Mouse (Mus musculus) embryonic stem cell, embryonic (primary cell): ENCODE data around the gene Lrrfip1.

Experiments used
- CTCF ChIA-PET, 4 experiments: fragments of 300-600 bp in 2 of 4; fragments of 350-600 bp in 2 of 4; sonication (Branson Sonifier 250); formaldehyde crosslinking; loops; one replicate each; lab custom pipeline; 2022; ENCODE audit warnings: inconsistent platforms in 2 of 4; lab: Charles Lee
- POLR2A ChIA-PET, 4 experiments: fragments of 300-600 bp in 2 of 4; fragments of 350-600 bp in 2 of 4; sonication (Branson Sonifier 250); formaldehyde crosslinking; loops; one replicate each; lab custom pipeline; 2022; ENCODE audit warnings: antibody characterized with exemption in 4 of 4, inconsistent platforms in 1 of 4; lab: Charles Lee

Lrrfip1 gene

DNA sequence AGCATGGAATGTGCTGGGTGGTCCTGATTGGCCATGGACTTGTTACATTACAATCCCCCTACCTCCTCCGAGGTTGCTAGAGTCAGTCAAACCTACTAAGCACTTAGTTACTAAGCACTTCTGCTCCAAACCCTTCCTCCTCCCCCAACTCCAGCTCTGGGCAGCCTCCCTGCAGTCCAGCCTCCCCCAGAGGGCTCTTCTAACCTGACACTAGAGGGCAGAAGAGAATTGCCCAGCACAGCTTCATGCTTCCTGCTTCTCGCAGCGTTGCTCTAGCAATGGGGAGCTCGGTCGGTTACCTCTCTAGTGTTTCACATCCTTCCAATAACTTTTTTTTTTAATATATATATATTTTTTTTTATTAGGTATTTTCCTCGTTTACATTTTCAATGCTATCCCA, 39.5 kb downstream of the Lrrfip1 start:
- ChIA-PET CTCF (interaction anchor here in 2 of 4 experiments (0.5 to 1.5 kb wide), 3 partner anchors 15 to 515 kb away, joined by 3 to 4 read pairs (median 3); no protein-coding TSS in a partner anchor), POLR2A (interaction anchor here in 1 of 4 experiments (0.8 kb wide), 1 partner anchor 212 kb away, joined by 3 read pairs; no protein-coding TSS in a partner anchor)

DNA sequence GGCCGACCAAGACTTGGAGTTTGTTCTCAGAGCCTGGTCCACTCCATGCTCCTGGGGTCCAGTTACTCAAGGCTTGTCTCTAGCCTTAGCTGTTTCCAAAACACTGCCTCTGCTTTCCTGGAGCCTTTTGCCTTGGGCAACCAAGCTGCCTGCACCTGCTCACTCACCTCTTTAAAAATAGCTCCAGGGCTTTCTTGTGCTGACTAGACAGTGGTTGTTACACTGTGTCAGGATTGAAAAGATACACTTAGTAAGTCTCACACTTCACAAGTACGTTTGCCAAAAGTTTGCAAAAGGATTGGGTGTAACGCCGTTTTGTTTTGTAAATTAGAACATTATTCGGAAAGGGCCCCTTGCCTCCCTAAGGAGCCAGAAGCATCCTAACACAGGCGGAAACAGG, 40.0 kb downstream of the Lrrfip1 start:
- ChIA-PET POLR2A (interaction anchor here in 2 of 4 experiments (0.6 to 0.7 kb wide), 2 partner anchors 14 to 15 kb away, joined by 3 to 4 read pairs; no protein-coding TSS in a partner anchor), CTCF (interaction anchor here in 1 of 4 experiments (1.5 kb wide), 1 partner anchor 14 kb away, joined by 3 read pairs; no protein-coding TSS in a partner anchor)

DNA sequence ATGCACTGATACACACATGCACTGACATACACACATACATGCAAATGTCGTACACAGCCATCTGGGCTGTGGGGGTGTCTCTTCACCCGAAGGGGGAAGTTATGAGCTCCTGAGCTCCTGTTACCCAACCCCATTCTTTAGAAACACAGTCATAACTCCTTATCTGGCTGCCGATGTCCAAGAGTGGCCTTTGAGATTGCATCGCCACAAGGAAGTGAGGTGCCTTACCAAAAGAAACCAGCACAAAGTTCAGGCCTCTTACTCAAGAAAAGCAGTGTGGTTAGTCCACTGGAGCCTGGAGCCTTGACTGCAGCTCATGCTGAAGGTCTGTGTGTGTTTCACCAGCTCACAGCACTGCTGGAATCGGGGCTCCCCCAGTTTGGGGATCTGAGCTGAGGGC, 43.1 kb downstream of the Lrrfip1 start:
- POLR2A ChIA-PET = interaction anchor here in 2 of 4 experiments (0.9 to 3.8 kb wide), 3 partner anchors 12 to 24 kb away, joined by 3 to 35 read pairs (median 8); no protein-coding TSS in a partner anchor
- CTCF ChIA-PET = no interaction called here

DNA sequence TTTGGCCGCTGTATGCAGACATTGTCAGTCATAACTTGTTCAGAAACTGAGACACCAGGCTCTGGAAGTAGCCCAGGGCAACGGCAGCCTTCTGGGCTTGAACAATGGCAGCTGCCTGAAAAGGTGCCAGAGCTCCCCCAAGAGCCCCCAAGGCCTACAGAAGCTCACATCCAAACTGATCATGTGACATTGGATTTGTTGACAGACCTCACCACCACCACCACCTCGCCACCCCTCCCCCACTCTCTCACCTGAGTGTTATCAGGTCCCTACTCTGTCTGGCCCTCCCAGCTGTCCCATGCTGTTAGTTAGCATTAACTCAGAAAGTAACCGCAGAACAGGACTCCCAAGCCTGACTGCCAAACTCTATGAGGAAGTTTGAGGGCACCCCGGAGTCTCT, 44.7 kb downstream of the Lrrfip1 start:
- ChIA-PET POLR2A (interaction anchor here in 3 of 4 experiments (0.5 to 3.8 kb wide), 8 partner anchors 10 to 821 kb away, joined by 3 to 35 read pairs (median 4); no protein-coding TSS in a partner anchor), CTCF (interaction anchor here in 1 of 4 experiments (0.6 kb wide), 1 partner anchor 714 kb away, joined by 3 read pairs; no protein-coding TSS in a partner anchor)

DNA sequence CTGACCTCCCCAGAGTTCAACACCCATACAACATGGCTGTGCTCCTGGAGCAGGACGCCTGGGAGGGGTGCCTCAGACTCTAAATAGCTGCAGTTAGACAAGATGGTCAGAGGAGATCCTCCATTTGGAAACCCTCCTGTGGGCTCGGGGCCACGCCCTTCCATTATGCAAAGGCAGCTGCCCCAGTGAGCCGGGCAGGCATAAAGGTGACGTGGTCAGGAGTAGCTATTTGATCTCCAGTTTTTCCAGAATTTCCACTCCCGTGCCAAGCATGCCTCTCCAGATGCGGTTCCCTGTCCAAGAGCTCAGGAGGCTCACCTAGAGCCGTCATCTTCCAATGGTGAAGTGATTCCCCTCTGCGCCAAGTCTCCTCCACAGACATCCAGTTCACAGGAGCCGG, 45.6 kb downstream of the Lrrfip1 start:
- POLR2A ChIA-PET = interaction anchor here (0.6 to 3.8 kb wide), 7 partner anchors 9 to 494 kb away, joined by 3 to 35 read pairs (median 3); no protein-coding TSS in a partner anchor
- CTCF ChIA-PET = interaction anchor here (0.6 to 1.5 kb wide), 6 partner anchors 55 to 1520 kb away, joined by 3 to 5 read pairs (median 3); no protein-coding TSS in a partner anchor

DNA sequence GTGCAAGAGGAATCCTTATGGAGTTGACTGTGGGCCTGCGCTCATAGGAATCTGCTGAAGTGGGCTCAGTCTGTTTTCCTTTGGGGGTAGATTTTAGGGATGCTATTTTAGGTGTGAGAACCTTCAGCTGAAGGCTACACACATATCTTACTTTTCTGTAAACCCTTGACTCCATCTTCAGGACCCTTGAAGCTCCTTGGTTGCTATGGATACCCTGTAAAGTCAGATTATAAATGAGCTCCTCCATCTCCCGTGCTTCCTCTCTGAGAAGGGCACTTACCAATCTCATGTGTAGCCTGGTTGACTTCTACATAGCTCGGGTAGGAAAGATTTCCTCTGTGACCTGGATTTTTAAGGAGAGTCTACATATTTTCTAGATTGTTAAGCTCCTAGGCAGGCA, 46.1 kb downstream of the Lrrfip1 start:
- CTCF ChIA-PET = interaction anchor here (0.6 to 1.5 kb wide), 7 partner anchors 30 to 1521 kb away, joined by 3 to 6 read pairs (median 3); no protein-coding TSS in a partner anchor
- POLR2A ChIA-PET = interaction anchor here (0.8 to 3.8 kb wide), 5 partner anchors 8 to 14 kb away, joined by 3 to 35 read pairs (median 5); no protein-coding TSS in a partner anchor

DNA sequence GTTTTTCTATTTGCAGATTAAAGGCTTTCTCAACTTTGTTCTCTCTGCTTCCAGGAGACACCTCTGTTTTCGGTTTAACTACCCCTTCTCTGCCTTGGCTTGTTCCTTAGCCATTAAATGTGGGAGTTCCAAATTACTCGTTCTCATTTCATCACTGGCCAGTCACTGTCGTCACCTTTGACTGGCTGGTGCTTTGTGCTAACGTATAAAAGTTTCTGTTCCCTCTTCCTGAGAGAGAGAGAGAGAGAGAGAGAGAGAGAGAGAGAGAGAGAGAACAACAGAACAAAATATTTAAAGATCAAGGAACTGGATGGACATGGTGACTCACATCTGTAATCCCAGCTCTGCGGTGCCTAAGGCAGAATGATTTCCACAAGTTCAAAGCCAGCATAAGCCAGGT, 47.7 kb downstream of the Lrrfip1 start:
- ChIA-PET POLR2A (no interaction called here), CTCF (no interaction called here)

DNA sequence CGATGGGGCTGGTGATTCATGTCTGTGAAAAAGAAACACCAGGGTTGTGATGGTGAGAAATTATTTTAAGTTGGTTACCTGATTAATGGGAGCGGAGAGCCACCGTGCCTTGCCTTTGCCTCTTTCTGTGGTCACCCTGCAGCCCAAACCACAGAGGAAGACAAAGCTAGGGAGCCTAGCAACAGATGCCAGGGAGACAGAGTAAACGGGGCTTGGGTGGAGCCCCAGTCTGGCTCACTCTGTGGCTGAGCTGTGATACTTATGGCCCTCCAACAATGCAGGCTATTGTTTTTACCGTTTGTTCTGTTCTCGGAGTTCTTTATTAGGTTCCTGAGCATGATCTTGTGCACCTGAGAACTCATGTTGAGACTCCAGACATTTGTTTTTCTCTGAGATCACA, 50.8 kb downstream of the Lrrfip1 start:
- CTCF ChIA-PET = no interaction called here
- POLR2A ChIA-PET = no interaction called here

DNA sequence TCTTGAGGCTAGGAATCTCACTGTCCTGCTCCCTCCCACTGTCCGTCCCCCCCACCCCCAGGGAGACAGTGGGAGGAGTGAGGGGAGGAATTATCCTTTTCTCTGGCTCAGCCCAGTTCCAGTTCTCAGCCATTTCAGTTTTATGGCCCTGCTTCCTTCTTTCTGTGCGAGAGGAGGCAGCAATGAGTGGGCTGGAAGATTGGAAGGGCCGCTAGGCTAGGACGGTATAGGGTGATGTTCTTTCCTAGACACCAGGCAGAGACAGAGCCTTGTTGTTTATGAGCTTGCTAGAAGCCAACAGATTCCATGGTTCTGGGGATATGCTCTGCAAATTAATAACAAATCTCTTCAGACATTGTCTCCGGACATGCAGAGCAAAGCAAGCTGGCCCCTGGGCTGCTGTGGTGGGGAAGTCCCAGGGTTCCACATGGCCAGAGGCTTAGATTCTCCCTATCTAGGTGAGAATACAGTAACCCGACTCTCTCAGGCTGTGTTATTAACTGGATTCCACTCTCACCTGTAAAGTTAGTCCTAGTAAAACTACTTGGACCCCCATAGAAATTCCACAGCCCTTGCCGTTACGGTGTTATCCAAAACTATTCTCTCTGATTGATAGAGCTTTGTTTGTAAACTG, 53.0 kb downstream of the Lrrfip1 start:
- ChIA-PET CTCF (no interaction called here), POLR2A (interaction anchor here in 3 of 4 experiments (0.9 to 2.4 kb wide), 5 partner anchors 11 to 448 kb away, joined by 3 to 17 read pairs (median 4); no protein-coding TSS in a partner anchor)

DNA sequence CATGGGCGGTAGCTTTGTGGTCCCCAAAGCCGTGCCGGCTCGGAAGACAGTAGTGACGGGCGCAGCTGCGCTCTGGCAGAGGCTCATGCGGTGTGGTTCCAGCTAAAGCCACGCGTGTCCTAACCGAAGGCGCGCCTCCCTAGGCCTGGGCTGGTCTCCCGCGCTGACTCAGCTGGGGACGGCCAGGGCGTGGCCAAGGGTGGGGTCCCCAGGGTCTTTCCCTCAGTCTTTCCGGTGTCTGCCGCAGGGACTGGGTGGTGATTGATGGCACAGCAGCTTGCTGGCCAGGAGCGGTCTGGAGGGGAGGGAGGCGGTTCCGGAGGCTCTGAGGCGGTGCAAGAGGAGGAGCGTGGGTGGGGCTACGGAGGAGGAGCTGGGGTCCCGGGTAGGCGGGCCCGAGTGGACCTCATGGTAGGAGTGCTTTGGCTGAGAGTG, 54.2 kb downstream of the Lrrfip1 start:
- CTCF ChIA-PET = interaction anchor here in 3 of 4 experiments (0.5 to 1.8 kb wide), 6 partner anchors 14 to 50 kb away, joined by 3 to 5 read pairs (median 3); no protein-coding TSS in a partner anchor
- POLR2A ChIA-PET = interaction anchor here (0.6 to 3.2 kb wide), 28 partner anchors 8 to 449 kb away, joined by 3 to 35 read pairs (median 3); partner anchors contain the start of genes Rbm44 (in 2 of the 4), Hes6 (in 1 of the 4) and Ube2f (in 1 of the 4)

DNA sequence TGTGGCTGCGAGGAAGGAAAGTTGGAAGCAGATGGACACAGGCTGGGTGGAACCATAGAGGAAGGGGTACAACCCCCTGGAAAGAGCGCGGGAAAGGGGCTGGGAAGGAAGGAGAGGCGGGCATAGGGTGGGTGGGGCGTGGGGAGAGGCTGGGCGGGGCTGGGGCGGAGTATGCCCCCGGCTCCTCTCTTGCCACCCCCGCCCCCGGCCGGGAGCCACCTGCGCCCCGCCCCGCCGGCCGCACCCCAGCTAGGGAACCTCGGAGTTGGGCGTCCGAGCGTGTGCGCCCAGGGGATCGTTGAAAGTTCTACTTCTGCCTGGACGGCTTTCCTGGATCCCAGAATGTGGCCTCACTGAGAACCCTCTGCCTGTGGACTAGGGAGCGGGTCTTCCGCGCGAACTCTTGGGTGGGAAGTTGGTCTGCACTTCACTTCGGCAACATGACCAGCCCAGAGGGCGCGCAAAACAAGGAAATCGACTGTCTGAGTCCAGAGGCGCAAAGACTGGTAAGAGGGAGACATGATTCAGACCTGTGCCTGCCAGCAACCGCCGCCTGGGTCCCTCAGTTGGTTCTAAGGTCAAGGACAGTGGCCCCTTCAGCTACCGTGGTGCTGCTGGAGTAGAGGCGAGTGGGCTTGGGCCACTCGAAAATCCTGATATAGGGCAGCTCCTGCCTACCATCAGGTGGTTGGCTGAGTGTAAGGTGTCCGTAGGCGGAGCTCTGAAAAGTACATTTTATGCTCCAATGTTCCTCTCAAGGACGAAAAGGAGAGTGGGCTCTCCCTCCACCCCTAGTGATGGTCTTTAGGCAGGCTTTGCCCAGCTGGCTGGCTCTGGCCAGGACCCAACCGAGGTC, 54.9 kb downstream of the Lrrfip1 start:
- ChIA-PET CTCF (interaction anchor here in 3 of 4 experiments (0.5 to 1.8 kb wide), 7 partner anchors 14 to 480 kb away, joined by 3 to 10 read pairs (median 3); no protein-coding TSS in a partner anchor), POLR2A (interaction anchor here (0.6 to 3.2 kb wide), 27 partner anchors 8 to 360 kb away, joined by 3 to 35 read pairs (median 3); partner anchors contain the start of genes Rbm44 (in 2 of the 4), Hes6 (in 1 of the 4) and Ube2f (in 1 of the 4))

DNA sequence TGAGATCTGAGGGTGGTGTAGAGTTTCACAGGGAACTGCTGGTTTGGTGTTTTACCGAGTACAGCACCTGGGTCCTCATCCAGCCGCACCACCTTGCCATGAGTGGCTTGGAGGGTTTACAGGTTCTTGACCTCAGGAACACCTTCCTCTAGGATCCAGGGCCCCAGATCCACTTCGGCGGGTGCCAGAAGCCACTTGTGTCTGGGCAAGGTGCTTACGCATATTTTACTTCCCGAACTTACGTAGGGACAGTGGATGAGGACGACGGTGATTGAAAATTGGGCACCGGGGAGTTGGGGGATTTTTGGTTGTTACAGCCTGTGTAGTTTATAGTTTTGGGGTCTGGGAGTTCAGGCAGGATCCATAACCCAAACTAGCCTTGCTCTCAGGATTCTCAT, 55.5 kb downstream of the Lrrfip1 start:
- POLR2A ChIA-PET = interaction anchor here in 3 of 4 experiments (1.4 to 3.2 kb wide), 11 partner anchors 8 to 196 kb away, joined by 3 to 35 read pairs (median 7); partner anchors contain the start of genes Rbm44 (in 1 of the 3) and Ube2f (in 1 of the 3)
- CTCF ChIA-PET = interaction anchor here in 1 of 4 experiments (1.6 to 1.8 kb wide), 2 partner anchors 14 to 45 kb away, joined by 3 to 4 read pairs; no protein-coding TSS in a partner anchor

DNA sequence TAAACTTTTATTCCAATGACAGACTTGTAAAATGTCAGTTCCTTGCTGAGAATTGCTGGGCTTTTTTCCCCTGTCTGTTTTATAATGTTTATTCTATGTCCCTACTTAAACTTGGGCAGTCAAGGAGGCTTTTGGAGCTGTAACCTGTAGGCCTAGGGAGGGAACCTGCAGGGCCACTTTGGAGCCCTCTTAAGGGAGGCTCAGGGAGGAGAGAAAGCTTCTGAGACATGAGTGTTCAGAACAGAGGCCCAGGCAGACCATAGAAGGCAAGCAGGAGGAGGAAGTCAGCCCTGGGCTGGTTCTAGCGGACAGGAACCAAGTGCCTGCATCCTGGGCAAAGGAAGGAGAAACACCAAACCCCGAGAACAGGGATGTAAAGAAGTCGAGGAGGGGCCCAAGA, 56.3 kb downstream of the Lrrfip1 start:
- CTCF ChIA-PET = no interaction called here
- POLR2A ChIA-PET = interaction anchor here in 3 of 4 experiments (0.8 to 3.2 kb wide), 3 partner anchors 11 to 137 kb away, joined by 7 to 35 read pairs (median 19); no protein-coding TSS in a partner anchor

DNA sequence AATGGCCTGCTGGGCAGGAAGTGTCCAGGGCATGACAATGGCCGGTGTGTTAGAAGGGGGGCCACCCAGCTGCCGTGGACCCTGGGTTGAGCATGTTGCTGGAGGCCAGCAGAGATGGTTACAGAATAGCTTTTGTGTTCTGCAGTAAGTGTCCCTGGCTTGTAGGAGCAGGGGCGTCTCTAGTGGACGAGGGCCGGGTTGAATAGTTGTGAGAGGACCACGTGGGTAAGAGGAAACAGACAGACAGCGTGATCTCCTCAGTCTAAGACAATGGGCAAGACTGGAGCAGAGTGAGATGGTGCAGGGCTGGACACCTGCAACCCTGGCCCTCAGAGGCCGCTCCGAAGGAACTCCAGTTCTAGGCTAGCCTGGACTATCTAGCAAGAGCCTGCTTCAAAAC, 57.2 kb downstream of the Lrrfip1 start:
- CTCF ChIA-PET = no interaction called here
- POLR2A ChIA-PET = no interaction called here

DNA sequence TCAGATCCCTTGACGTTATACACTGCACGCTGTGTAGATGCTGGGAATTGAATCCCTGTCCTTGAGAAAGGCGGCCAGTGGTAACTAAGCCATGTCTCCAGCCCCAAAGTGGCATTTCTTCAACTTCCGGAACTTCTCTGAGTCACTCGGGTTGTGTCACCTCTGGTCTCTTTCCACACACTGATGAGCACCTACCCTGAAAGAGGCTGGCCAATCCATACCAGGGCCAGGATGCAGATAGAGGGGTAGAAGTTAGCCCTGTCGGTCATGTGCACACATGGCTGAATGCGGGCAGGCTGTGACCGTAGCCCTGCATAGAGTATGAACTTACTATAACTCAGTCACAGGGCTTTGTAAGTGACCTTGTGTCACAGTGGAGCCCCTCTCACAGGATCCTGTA, 57.9 kb downstream of the Lrrfip1 start:
- ChIA-PET POLR2A (interaction anchor here in 1 of 4 experiments (2.2 kb wide), 1 partner anchor 14 kb away, joined by 8 read pairs; no protein-coding TSS in a partner anchor), CTCF (no interaction called here)

DNA sequence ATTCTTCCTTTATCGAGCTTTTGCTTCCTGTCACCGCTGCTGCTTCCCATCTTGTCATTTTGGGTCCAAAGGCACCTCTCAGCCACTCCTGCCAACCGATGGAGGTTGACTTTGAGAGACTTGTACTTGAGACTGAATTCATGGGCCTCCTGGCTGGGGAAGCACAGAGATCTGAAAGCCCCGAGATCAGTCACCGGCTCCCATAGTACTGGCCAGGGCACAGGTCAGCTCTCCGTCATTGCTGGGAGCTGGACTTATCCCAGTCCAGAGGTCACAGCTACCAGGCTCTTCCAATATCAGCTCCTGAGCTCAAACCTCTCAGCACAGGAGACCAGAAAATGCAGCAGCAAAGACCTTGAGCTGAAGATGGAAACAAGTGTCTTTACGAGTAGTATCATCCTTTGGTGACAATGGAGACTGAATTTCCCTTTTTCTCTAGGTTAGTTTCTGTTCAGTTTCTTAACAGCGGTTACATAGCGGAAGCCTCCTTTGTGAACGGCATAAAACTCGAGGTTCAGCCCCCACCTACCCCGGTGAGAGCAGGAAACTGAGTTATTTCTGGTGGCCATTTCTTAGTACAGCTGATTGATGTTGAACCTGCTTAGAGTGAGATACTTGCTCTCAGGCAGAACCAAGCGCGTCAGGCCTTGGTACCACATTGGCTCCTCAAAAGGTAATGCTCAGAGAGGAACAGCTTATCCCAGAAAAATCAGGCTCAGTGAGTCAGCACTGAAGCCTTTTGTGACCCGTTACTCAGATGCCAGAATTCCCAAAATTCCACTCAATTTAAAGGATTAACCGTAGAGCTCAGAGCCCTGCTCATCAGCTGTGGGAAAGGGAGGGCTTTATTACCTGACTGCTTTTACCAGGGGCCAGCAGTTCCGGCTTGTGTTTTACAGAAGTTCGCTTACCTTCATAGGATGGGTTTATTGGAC, 59.0 kb downstream of the Lrrfip1 start:
- ChIA-PET CTCF (no interaction called here), POLR2A (interaction anchor here in 1 of 4 experiments (0.8 to 2.2 kb wide), 3 partner anchors 11 to 15 kb away, joined by 3 to 8 read pairs (median 3); no protein-coding TSS in a partner anchor)

DNA sequence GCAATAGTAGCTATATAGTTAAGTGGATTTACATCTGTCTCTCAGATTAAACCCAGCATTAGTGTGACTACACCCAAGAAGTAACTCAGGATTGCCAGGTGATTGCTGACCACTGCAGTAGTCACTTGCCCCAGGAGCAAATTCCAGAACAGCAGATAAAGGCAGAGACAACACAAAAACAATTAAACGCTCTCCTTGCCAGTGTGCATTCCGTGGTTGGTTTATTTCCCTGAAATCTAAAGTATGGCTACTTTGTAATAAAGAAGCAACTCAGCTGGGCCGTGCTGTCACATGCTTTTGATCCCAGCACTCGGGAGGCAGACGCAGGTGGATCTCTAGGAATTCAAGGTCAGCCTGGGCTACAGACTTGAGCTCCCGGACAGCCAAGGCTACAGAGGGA, 59.7 kb downstream of the Lrrfip1 start:
- POLR2A ChIA-PET = interaction anchor here in 1 of 4 experiments (0.8 to 2.2 kb wide), 3 partner anchors 11 to 16 kb away, joined by 3 to 8 read pairs (median 3); no protein-coding TSS in a partner anchor
- CTCF ChIA-PET = no interaction called here
